Mouse (Mus musculus) neural tube, embryonic 10.5 days (tissue): Measurements from ENCODE around the gene Tspan10.
A peak's percentile ranks its signal among the peaks of the same experiment; 100 is the strongest.

Experiments used
- DNase-seq: peaks from one replicate; pipeline ENCODE4 v3.0.0-alpha.2; 2017; ENCODE audit warnings: low spot score; ENCODE audit errors: extremely low spot score

The Tspan10 gene

DNA sequence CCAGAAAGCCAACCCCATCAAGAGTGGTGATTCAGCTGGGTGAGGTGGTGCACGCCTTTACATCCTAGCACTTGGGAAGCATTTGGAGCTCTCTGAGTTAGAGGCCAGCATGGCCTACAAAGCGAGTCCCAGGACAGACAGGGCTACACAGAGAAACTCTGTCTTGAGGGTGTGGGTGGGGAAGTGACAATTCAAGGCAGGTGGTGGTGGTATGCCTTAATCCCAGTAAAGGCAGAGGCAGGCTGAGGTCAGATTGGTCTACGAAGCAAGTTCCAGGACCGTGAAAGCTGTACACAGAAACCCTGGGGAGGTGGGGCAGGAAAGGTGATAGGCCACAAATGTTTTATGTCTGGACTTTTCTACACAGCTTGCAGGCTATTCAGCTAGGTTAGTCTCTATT lies 12.5 kb downstream of the Tspan10 start:
- DNase-seq = no peak

DNA sequence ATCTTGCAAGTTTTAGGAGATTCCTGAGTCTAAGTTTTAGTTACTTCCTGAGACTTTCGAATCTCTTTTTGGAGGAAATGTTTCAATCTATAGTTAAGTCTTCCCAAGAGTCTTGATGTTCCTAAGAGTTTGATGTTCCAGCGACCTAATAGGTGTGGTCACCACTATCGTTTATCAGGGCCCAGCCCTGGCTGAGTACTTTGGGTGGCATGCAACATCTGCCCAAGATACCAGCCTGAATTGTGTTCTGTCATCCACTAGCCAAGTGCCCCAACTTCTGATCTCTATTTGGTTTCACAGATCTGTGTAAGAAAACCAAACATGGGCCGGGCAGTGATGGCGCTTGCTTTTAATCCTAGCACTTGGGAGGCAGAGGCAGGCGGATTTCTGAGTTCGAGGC lies 13.0 kb downstream of the Tspan10 start:
- DNase-seq = no peak

DNA sequence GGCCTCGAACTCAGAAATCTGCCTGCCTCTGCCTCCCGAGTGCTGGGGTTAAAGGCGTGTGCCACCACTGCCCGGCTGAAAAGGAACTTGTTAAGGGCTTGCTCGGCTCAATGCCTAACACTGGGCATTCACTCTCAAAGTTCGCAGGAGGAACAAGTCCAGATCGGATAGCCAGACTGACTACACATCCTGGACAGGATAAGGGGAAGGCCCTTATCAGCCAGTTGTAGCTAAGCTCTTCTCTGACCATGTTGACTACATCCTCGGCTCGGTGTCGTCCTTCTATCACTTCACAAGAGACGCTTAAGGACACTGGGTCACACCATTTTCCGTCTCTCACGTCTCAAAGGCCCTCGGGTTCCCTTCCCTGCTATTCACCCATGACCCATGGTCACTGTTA lies 14.9 kb downstream of the Tspan10 start:
- DNase-seq = no peak

DNA sequence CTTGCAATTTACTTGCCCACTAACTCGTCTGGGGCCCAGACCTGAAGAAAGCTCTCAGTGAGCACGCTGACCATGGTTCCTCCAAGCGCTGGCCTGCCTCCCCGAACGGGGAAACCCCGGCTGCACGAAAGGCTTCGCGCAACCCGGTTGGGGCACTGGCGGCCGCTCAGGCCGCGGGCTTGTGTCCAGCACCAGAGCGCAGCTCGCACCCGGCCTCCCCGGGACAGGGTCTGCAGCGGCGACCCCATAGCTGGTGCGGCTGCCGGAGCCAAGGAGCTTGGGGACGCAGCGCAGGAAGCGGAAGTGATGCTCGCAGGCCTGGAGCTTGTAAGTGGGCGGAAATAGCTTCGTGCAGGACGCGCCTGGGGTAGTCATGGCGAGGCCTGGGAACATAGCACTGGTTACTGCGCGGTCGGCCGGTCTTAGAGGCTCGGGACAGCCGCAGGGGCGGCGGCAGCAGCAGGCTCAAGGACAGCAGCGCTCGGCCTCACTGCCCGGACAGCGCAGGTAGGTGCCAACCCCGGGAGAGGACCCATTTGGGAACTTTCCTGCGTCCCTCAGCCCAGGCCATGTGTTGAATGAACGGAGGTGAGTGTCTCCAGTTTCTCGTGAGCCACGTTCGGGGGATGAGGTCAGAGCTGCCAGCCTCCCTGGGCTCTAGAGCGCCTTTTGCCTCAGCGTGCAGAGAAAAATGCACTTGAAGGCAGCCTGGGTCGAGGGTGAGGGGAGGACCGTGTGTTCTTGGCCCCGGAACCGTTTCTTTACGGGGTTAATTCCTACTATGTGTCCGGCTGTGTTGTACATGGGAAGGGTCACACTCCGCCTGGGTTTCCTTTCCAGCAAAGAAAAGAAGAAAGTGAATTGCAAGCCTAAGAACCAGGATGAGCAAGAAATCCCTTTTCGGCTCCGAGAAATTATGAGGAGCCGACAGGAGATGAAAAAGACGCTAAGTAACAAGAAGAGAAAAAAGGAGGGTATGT lies 15.6 kb downstream of the Tspan10 start, which contains the start of the genes Oxld1 and Ccdc137:
TSS of gene Oxld1 (minus strand) at position 297 of the 980 bp plus-strand sequence.
TSS of gene Ccdc137 (plus strand) at position 344 of the 980 bp plus-strand sequence.
- peak; percentile 84 for DNase-seq

DNA sequence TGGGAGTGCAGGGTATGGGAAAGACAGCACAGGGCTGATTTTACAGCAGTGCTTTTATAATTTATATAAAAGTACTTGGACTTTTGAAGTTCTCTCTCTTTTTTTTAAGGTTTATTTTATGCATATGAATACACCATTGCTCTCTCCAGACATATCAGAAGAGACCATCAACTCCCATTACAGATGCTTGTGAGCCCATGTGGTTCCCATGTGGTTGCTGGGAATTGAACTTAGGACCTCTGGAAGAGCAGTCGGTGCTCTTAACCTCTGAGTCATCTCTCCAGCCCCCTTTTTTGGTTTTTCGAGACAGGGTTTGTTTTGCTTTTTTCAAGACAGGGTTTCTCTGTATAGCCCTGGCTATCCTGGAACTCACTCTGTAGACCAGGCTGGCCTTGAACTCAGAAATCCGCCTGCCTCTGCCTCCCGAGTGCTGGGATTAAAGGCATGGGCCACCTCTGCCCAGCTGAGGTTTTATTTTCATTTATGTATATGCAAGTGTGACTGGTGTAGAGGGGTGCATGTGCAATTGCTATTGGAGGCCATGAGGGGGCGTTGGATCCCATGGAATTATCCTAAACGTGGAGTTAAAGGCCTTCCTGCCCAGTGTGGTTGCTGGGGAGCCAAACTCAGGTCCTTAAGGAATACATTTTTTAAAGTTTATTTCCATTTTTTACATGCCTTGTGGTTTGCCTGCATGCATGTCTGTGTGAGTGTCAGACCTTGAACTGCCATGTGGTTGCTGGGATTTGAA lies 16.6 kb downstream of the Tspan10 start:
- DNase-seq = no peak

DNA sequence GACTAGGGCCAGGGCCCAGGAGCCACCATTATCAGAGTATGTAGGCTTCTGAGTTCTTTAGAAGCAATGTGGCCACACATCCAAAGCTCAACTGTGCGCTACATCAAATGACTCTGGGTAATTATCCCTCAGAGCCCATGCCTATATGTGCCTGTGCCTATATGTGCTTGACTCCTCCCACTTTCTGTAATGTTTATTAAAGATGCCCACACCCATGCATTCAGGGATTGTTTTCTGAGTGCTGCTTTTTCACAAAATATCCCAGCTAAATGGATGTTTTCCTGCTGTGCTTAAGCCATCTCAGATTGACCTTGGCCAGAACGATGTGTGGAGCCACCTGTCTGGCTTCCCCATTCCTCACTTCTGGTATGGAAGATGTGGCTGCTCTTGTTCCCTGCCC lies 21.1 kb downstream of the Tspan10 start:
- no peak for DNase-seq

DNA sequence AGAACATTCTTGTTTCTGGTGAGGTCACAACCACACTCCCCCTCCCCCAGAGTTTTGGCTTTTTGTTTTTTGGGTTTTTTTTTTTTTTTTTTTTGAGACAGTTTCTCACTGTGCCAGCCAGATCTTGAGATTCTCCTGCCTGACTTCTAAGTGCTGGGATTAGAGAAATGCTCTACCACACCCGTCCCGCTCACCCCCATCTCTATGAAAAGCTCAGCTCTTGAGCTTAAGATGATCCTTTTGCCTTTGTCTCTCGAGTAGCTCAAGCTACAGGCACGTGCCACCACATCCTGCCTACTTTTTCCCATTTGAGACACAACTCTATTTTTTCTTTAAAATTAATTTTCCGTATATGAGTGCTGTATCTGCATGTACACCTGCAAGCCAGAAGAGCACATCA lies 21.9 kb downstream of the Tspan10 start:
- DNase-seq = no peak

DNA sequence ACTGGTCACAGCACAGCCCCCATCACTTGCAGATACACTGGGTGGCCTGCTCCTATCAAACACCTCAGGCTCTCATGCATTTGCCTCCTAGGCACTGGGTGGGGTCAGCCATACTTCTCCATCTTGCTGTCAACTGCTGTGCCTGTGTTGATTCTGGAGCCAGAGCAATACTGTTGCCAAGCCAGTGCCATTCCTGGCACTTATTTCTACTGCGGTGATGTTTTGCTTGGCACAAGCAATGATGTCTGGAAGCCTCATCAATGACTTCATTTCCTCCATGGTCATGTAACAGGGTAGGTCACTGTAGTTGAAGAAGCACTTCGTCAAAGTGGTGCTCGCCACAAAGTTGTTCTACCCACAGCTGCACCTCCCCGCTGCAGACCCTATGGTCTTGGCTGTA lies 23.1 kb downstream of the Tspan10 start:
- no peak for DNase-seq

DNA sequence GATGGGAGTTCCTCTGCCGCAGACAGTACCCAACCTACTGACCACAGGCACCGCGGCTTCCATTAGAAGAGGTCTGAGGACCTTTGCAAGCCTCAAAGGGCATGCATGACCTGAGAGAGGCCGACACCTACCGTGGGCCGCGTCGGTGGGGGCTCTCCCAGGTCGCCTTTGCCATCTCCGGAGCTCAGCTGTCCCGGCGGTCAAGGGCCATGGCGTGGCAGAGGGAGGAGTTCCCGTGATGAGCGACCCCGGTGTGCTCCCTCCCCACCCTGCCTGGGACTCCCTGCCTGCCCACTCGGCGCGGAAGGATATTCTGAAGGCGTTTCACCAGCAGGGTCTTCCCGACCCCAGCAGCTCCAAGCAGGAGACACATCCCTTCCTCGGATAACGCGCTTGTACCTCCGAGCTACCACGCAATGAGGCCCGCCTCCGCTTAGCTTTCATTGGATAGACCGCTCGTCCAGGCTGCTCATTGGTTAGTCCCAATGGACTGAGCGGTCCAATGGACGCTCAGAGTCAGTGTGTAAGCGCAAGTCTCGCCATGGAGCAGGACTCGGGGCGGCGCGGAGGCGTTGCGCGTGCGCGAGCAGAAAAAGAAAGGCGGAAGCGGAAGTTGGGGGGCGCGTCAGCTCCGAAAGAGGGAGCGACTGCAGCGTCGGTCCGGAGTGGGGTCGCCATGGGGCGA lies 24.7 kb downstream of the Tspan10 start, which contains the start of gene Arl16:
TSS of gene Arl16 (minus strand) at position 557 of the 685 bp plus-strand sequence.
- DNase-seq = peak; percentile 98

DNA sequence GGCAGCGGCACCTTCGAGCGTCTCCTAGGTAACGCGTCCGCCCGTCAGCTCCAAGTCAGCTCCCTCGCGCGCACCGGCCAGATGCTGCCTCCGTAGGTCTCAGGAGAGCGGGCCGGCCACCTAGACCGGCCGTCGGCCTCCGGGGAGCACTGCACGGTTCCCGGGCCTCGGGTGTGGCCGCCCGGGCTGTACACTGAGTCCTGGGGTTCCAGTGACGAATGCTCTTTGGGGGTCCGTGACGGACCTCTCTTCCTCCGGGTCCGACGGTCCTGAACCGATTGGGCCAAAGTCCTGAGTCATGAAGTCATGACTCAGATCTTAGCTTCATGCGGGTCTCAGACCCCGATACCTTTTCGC lies 25.3 kb downstream of the Tspan10 start:
- no peak for DNase-seq

DNA sequence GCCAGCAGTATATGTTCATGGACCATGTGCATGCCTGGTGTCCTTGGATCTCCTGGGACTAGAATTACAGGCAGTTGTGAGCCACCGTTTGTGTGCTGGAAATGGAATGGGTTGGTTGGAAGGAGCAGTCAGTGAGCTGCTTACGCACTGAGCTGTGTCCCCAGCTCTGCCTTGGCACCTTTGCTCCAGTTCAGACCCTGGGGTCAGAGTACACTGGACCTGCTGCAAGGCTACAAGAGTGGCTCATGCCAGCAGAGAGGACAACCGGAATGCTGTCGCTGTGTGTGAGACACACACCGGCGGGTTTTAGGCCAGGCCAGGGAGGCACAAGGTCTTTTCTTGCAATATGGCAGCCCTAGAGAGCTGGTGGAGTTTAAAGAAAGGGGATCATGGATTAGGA lies 29.6 kb downstream of the Tspan10 start:
- no peak for DNase-seq

DNA sequence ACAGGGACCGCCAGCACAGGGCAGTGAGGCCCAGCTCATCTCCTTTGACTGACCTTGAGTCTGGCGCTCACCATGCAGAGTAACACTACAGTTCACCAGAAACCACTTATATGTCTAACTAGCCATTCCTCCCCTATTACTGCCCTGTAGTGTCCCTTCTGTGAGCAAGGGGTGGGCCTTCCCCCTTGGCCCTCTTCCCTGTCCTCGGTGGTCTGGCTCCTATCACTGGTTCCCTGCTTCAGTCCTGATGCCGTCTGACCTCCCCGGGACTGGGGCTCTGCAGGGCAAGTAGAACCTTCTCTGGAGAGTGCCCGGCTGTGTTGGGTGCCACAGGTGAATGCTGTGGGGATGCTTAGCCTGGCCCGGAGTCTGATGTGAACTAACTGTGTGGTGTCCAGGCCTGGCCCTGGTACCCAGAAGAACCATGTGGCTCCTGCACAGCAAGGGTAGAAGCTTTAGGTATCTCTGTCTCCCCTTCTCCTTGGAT lies 41.0 kb downstream of the Tspan10 start:
- DNase-seq = no peak

DNA sequence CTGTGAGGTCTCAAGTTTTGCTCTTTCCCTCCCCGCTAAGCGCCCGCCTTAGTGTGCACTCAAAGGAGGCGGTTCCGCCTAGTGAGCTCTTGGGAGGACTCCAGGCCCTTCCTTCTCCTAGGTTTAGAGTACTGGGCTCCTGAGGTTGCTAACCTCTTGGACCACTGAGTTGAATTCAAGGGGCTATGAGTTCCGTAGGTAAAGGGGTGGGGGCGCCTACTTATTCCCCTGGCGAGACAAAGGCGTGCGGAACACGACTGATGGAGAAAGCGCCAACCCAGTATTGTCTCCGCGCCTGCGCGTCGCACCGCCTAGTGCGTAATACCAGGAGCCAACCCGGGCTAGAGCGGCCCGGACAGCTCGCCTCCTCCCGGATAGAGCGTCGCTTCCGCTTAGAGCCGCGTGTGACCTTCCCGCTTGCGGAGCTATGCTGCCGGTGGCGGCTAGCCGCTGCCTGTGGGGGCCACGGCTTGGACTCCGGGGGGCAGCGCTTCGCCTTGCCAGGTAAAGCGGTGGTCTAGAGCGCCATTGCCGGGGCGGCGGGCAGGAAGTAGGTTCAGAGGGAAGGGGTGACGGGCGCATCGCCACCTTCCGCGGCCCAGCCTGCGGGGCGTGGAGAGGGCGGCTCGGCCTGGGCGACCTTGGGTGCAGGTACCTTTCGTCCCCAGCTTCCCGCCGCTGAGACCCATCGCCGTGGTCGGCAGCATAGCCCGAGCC lies 42.0 kb downstream of the Tspan10 start, which contains the start of gene Mrpl12:
TSS of gene Mrpl12 (plus strand) at position 349 of the 717 bp plus-strand sequence.
- peak; percentile 90 for DNase-seq

DNA sequence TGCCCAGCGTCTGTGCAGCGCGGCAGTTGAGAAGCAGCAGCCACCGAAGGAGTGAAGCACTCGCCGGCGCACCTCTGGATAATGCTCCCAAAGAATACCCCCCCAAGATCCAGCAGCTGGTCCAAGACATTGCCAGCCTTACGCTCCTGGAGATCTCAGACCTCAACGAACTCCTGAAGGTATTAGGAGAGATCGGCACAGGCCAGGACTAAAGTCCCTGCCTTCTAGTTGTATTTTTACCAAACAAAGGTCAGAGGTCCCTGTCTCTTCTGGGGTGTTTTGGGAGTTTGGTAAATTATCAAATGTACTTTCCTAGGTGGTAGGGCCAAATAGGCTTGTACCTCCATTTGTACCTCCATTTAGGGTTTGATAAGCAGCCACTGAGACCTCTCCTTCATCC lies 42.8 kb downstream of the Tspan10 start:
- DNase-seq = no peak

DNA sequence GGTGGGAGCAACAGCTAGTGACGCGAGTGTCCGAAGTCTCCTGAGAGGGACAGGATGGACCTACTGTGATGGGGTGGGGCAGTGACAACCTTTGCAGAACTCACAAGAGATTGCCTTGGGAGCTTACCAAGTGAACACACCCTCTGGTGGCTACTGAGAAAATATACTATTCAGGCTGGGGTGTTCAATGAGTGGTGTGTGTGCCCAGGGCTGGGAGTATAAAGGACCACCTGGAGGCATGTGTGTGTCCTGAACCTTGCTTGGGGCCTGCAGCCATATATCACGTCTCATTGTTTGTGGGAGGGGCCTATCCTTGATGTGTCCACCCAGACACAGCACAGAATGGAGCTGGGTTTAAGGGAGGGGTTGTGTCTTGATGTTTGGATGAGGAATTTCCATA lies 46.1 kb downstream of the Tspan10 start:
- no peak for DNase-seq

DNA sequence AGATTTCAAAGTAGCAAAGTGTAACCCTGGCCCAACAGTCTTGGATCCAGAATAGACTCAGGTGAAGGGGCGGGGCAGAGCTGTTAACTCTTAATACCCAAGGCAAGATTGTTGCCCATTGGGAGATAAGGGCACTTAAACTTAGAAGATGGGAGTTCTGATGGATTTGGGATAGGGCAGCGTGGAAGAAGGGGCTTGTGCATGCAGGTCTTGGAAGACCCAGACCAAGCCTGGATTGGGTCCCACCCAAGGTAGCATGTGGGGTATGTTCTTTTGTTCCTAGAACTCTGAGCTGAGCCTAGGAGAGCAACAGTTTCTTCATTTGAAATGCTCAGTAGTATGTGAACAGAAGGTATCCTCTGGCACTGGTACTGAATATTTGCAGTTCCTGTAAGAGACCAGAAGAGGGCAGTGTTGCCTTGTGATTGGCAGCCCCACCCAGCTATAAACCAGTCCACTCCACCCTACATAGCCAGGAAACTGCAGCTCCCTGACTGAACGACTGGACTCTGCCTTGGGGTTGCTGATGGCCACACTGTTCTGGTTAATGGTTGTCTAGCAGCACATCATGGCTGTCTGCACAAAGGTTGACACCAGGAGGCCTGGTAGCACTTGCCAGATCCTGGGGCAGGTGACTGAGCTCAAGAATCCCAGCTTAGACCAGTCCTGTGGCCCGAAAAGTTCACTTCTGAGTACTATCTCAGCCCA lies 46.8 kb downstream of the Tspan10 start:
- peak; percentile 62 for DNase-seq

DNA sequence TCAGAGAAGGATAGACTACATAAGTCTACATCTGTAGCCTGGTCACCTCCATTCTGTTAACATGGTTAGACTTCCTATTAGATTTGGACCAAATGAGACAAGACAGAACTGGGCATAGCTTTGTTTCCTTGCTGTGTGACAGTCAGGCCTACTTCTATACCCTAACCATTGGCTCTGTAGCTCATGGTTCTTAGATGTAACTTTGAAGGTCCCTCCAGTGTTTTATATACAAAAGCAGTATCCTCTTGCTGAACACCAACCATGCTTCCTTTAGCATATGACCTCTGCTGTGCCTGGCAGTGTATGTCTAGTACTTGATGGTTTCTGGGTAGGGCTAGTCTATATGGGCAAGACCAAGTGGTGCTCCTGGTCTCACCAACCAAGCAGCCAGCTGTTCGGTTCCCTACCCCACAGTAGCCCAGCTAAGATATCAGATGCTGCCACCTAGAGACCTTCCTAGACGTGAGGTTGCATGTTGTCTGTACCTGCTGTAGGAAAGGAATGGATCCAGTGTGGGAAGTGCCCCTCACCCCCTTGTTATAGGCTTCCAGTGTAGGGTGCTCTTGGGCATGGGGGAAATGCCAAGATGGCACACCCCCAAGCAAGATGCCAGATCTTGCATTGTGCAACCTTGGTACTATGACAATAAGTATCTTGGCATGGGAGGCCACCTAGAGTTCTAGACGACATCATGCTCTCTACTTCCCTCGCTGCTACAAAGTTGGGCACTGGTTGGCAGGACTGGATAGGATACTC lies 48.0 kb downstream of the Tspan10 start:
- no peak for DNase-seq

DNA sequence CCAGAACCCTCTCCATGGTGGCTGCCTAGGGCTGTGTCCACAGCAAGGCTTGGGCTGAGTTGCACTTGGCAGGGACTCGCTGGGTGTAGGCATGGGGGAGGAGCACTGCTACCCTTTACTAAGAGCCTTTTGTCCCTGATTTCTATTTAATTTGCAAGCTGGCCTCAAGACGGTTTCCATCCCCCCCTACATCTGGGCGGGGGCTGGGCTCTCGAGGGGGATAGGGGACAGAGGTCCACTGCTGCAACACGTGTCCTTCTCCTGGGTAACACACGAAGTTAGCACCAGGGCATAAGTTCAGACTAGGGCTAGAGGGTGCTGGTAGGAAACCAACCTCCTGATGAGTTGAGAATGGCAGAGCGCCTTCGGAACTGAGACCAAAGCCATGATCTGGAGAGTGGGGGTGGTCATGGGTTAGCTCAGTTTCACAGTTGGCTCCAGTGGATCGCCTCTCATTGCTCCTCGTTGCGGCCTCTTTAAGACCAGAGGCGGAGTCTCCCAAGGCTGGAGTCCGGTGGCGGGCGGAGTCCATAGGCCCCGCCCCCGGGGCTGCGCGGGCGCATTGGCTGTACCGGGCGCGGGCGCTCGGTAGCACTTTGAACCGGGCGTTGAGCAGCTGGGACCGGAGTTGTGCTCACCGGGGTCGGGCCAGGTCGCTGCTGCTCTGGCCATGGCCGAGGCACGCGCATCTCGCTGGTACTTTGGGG lies 49.0 kb downstream of the Tspan10 start, which contains the start of gene Slc25a10:
TSS of gene Slc25a10 (plus strand) at position 524 of the 707 bp plus-strand sequence.
- peak; percentile 90 for DNase-seq
